Mouse (Mus musculus) lung, postnatal 0 days (tissue): ENCODE measurements around the gene Lefty1. TPM values are rescaled to one million over a fixed set of nuclear protein-coding genes. Genes with fewer than 3 reads are reported as not detected.
A peak's percentile ranks its signal among the peaks of the same experiment; 100 is the strongest.
"Not testable (repeated sequence)": the region's sequence is repeated elsewhere in the genome, so short reads cannot be mapped to it uniquely, and the experiment has no call there.

Experiments used
- ATAC-seq: fragments of 200-750 bp; cut with Nextera tagmentation; 2 replicates; pipeline ENCODE4 v1.8.0; 2017; ENCODE audit warnings: moderate library complexity
- DNase-seq: peaks from one replicate; pipeline ENCODE4 v3.0.0-alpha.2; 2016; ENCODE audit warnings: low spot score
- H3K27ac ChIP-seq: fragments of 300-500 bp; sonication (generic); 2 replicates; pipeline ENCODE4 v1.5.1; 2014; ENCODE audit warnings: antibody characterized with exemption, mild to moderate bottlenecking, low read length, mixed read lengths
- H3K27me3 ChIP-seq: fragments of 300-500 bp; sonication (generic); replicated peaks from 2 replicates; pipeline ENCODE4 v1.6.1; 2014; ENCODE audit warnings: low read length, mixed read lengths; ENCODE audit not compliant: insufficient read depth
- H3K36me3 ChIP-seq: fragments of 300-500 bp; sonication (generic); 2 replicates; pipeline ENCODE4 v1.6.1; 2014; ENCODE audit warnings: low read length, mixed read lengths; ENCODE audit not compliant: insufficient read depth
- H3K4me1 ChIP-seq: fragments of 300-500 bp; sonication (generic); 2 replicates; pipeline ENCODE4 v1.6.1; 2014; ENCODE audit warnings: antibody characterized with exemption, low read depth, low read length, mixed read lengths; ENCODE audit not compliant: insufficient read depth
- H3K4me2 ChIP-seq: fragments of 300-500 bp; sonication (generic); replicated peaks from 2 replicates; pipeline ENCODE4 v1.6.1; 2014; ENCODE audit warnings: low read depth, mild to moderate bottlenecking, low read length, moderate library complexity, mixed read lengths
- H3K4me3 ChIP-seq: fragments of 300-500 bp; sonication (generic); 2 replicates; pipeline ENCODE4 v1.5.1; 2014; ENCODE audit warnings: low read depth, low read length
- H3K9ac ChIP-seq: fragments of 300-500 bp; sonication (generic); replicated peaks from 2 replicates; pipeline ENCODE4 v1.6.1; 2014; ENCODE audit warnings: low read depth, mild to moderate bottlenecking
- H3K9me3 ChIP-seq: fragments of 300-500 bp; sonication (generic); 2 replicates; pipeline ENCODE4 v1.6.1; 2016; ENCODE audit warnings: low read length, mixed read lengths
- CTCF ChIP-seq: IDR thresholded peaks from 2 replicates; pipeline ENCODE4 v1.5.1; 2016; ENCODE audit warnings: antibody characterized with exemption, mild to moderate bottlenecking
- EP300 ChIP-seq: IDR thresholded peaks from 2 replicates; pipeline ENCODE4 v1.6.1; 2016; ENCODE audit warnings: antibody characterized with exemption, mild to moderate bottlenecking, control low read depth
- WGBS: fragments of 180-500 bp; shearing (Covaris S2); extraction: QIAGEN DNeasy Blood & Tissue Kit; methylation state at CpG from one replicate; pipeline ENCODE4 v1.1.7; 2014; 5-methylcytosine and 5-hydroxymethylcytosine counted together
- polyA plus RNA-seq: library from polyadenylated mRNA; unstranded; fragments of >200 nt; fragmentation: Nextera tagmentation; extraction: Ambion mirVana; gene quantifications from 2 replicates; pipeline ENCODE4 v1.2.1, GENCODE M21; 2015

Gene Lefty1
- polyA plus RNA-seq, 1 experiment from 2014 or later = 1.1 TPM

DNA sequence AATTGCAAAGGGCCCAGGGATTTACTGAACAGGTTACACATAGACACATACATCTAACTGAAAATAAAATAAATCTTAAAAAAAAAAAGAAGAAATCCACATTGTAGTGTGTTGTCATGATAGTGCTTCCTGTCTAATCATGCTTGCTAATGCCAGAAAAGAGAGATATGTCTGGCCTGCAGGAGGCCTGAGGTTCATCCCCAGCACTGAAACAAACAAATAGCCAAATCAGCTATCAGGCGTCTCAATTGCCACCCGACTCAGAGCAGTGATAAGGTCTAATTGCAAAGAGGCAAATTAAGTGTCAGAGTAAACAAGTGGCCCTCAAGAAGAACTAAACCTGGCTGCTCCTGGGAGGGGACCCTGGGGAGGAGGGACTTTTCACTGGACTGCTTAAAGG is 5.2 kb upstream of the Lefty1 start:
- H3K27ac ChIP-seq = no peak overlapping the region
- H3K9me3 ChIP-seq = no peaks in the 10 kb centered on the region
- no peak for DNase-seq
- WGBS = 17% methylated on average over 2 of the region's 2 CpGs
- H3K4me3 ChIP-seq = no peak overlapping the region
- 0 out of 2 replicates have a peak, but pooled peaks cover 2% of the 10 kb centered on the region for H3K27me3 ChIP-seq
- H3K4me1 ChIP-seq = no peaks in the 10 kb centered on the region
- no peaks in the 10 kb centered on the region for H3K36me3 ChIP-seq
- ATAC-seq = no peak
- H3K9ac ChIP-seq = no peak overlapping the region
- H3K4me2 ChIP-seq = no peak overlapping the region
- TF ChIP-seq CTCF (no peak), EP300 (no peak)

GRCm38 (mm10) chr1:180931106-180931505 is 3.7 kb upstream of the Lefty1 start:
- Histone ChIP-seq H3K4me3 (no peak overlapping the region), H3K9me3 (no peaks in the 10 kb centered on the region), H3K4me1 (no peaks in the 10 kb centered on the region), H3K9ac (no peak overlapping the region), H3K27ac (no peak overlapping the region), H3K4me2 (no peak overlapping the region), H3K36me3 (no peaks in the 10 kb centered on the region), H3K27me3 (peaks cover 7% of the 10 kb centered on the region; the same call in 1 of the 2 replicates)
- DNase-seq (no peak), ATAC-seq (no peak)
- TF ChIP-seq EP300 (no peak), CTCF (no peak)
- WGBS = 59% methylated on average over 3 of the region's 3 CpGs

- peaks cover 7% of the 10 kb centered on the region; the same call in 1 of the 2 replicates for H3K27me3 ChIP-seq
- no peak overlapping the region for H3K27ac ChIP-seq
- H3K4me1 ChIP-seq = no peaks in the 10 kb centered on the region
- no peak for DNase-seq
- no peak overlapping the region for H3K9ac ChIP-seq
- WGBS = 30% methylated on average over 6 of the region's 6 CpGs
- H3K4me2 ChIP-seq = no peak overlapping the region
- no peaks in the 10 kb centered on the region for H3K36me3 ChIP-seq
- no peak for ATAC-seq
- TF ChIP-seq CTCF (no peak), EP300 (no peak)
- H3K9me3 ChIP-seq = no peaks in the 10 kb centered on the region
- no peak overlapping the region for H3K4me3 ChIP-seq
Measured at GRCm38 (mm10) chr1:180933659-180934058, 1.2 kb upstream of the Lefty1 start.

DNA sequence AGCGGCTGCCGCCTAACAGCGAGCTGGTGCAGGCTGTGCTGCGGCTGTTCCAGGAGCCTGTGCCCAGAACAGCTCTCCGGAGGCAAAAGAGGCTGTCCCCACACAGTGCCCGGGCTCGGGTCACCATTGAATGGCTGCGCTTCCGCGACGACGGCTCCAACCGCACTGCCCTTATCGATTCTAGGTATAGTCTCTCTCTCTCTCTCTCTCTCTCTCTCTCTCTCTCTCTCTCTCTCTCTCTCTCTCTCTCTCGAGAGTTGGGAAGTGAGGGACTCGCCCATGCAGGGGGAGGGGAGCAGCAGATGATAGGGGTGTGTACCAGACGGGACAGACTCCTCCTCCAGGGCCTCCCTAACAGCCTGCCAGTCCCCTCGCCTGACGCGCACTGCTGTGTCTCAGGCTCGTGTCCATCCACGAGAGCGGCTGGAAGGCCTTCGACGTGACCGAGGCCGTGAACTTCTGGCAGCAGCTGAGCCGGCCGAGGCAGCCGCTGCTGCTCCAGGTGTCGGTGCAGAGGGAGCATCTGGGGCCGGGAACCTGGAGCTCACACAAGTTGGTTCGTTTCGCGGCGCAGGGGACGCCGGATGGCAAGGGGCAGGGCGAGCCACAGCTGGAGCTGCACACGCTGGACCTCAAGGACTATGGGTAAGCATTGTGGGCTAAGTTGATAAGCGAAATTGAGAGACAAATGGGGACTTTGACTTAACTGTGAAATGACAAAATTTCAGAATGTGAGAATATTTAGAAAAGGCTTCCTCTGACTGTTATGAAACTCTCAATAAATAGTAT is 2.0 kb downstream of the Lefty1 start:
- DNase-seq (peak; percentile 71), ATAC-seq (peak; percentile 89)
- H3K36me3 ChIP-seq, H3K27ac ChIP-seq, H3K9ac ChIP-seq, H3K9me3 ChIP-seq, H3K27me3 ChIP-seq, H3K4me1 ChIP-seq: not testable (repeated sequence)
- Histone ChIP-seq H3K4me3 (peak overlapping the region; percentile 19), H3K4me2 (peak overlapping the region; percentile 42)
- WGBS = 4% methylated on average over 32 of the region's 41 CpGs

- H3K36me3 ChIP-seq, H3K9ac ChIP-seq, H3K27me3 ChIP-seq, DNase-seq, ATAC-seq, H3K4me1 ChIP-seq, H3K9me3 ChIP-seq, H3K27ac ChIP-seq, H3K4me3 ChIP-seq, H3K4me2 ChIP-seq: not testable (repeated sequence)
- 70% methylated on average over 12 of the region's 13 CpGs for WGBS
Measured at GRCm38 (mm10) chr1:180937631-180938030, 2.8 kb downstream of the Lefty1 start.

DNA sequence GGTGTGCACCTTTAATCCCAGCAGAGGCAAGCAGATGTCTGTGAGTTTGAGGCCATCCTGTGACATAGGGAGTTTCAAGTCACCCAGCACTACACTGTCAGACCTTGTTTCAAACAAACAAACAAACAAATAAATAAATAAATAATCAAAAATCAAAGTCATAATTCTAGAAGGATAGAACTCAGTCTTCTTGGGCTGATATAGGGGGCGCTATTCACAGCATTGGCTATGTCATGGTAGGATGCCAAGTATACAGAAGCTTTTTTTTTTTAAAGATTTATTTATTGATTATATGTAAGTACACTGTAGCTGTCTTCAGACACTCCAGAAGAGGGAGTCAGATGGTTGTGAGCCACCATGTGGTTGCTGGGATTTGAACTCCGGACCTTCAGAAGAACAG is 4.0 kb downstream of the Lefty1 start:
- peak; percentile 42 for TF ChIP-seq CTCF
- H3K9me3 ChIP-seq, H3K4me3 ChIP-seq, H3K27ac ChIP-seq, H3K9ac ChIP-seq, H3K36me3 ChIP-seq, H3K4me1 ChIP-seq, H3K4me2 ChIP-seq, H3K27me3 ChIP-seq, ATAC-seq, DNase-seq: not testable (repeated sequence)
- 79% methylated on average over 2 of the region's 2 CpGs for WGBS
